Mouse (Mus musculus) adipocyte (in vitro differentiated cells): ENCODE measurements around the gene Tmem145.

Source experiments
- DNase-seq: peaks from one replicate; pipeline ENCODE4 v3.0.0-alpha.2; 2016; ENCODE audit warnings: low spot score

Gene Tmem145

GRCm38 (mm10) chr7:25275555-25276298, 30.2 kb upstream of the Tmem145 start:
- DNase-seq = no peak

- no peak for DNase-seq
Measured at GRCm38 (mm10) chr7:25277405-25277804, 28.5 kb upstream of the Tmem145 start.

- DNase-seq = no peak
Measured at GRCm38 (mm10) chr7:25277998-25278340, 27.9 kb upstream of the Tmem145 start.

- peak; percentile 85 for DNase-seq
Measured at GRCm38 (mm10) chr7:25278341-25279075, 27.4 kb upstream of the Tmem145 start.

- DNase-seq = peak; percentile 71
Measured at GRCm38 (mm10) chr7:25279076-25279860, 26.6 kb upstream of the Tmem145 start.

GRCm38 (mm10) chr7:25279861-25280791, 25.8 kb upstream of the Tmem145 start:
- peak; percentile 61 for DNase-seq

- DNase-seq = no peak
Measured at GRCm38 (mm10) chr7:25281166-25281733, 24.7 kb upstream of the Tmem145 start.

- peak; percentile 90 for DNase-seq
Measured at GRCm38 (mm10) chr7:25281734-25282601, 23.9 kb upstream of the Tmem145 start.

- DNase-seq = peak; percentile 31
Measured at GRCm38 (mm10) chr7:25282731-25283211, 23.1 kb upstream of the Tmem145 start.

- DNase-seq = no peak
Measured at GRCm38 (mm10) chr7:25283637-25284036, 22.3 kb upstream of the Tmem145 start.

- no peak for DNase-seq
Measured at GRCm38 (mm10) chr7:25284171-25284570, 21.7 kb upstream of the Tmem145 start.

- no peak for DNase-seq
Measured at GRCm38 (mm10) chr7:25284766-25285165, 21.1 kb upstream of the Tmem145 start.

- no peak for DNase-seq
Measured at GRCm38 (mm10) chr7:25285511-25286238, 20.2 kb upstream of the Tmem145 start.

GRCm38 (mm10) chr7:25286989-25287388, 18.9 kb upstream of the Tmem145 start:
- no peak for DNase-seq

GRCm38 (mm10) chr7:25288011-25288410, 17.9 kb upstream of the Tmem145 start:
- no peak for DNase-seq

- DNase-seq = no peak
Measured at GRCm38 (mm10) chr7:25288721-25289120, 17.2 kb upstream of the Tmem145 start.

- DNase-seq = no peak
Measured at GRCm38 (mm10) chr7:25289925-25290324, 16.0 kb upstream of the Tmem145 start.

- no peak for DNase-seq
Measured at GRCm38 (mm10) chr7:25290463-25290862, 15.4 kb upstream of the Tmem145 start.

GRCm38 (mm10) chr7:25290911-25291310, 15.0 kb upstream of the Tmem145 start:
- DNase-seq = no peak
